ENCODE assay signal across 8 mouse cellular contexts in genomic region chr3:99140940-99141854, GRCm38 (mm10). TPM values are rescaled to one million over a fixed set of nuclear protein-coding genes. Genes with fewer than 3 reads are reported as not detected.
DNase-seq lines count a peak whose midpoint lies in the region; ATAC-seq and TF ChIP-seq lines count a peak whose summit lies in the region.

Wars2 (plus strand) TSS chr3:99141068.

- peak; percentile 94 for DNase-seq in 3T3-L1 (ENCODE audit: low read depth, low spot score)
- DNase-seq in adrenal gland, postnatal 4 days (ENCODE audit: low spot score in 2 of 2) = peak; percentile 74 to 87
- DNase-seq in embryonic facial prominence, embryonic 14.5 days (ENCODE audit: low spot score) = peak; percentile 97
- peak; percentile 93 to 95 for DNase-seq in heart, adult 2 months
- DNase-seq in kidney, adult 8-10 months = peak; percentile 94 to 96
- DNase-seq in spleen, postnatal 10 days (ENCODE audit: low spot score in 2 of 2) = peak; percentile 78 to 92

- peak within 1 kb of the TSS; percentile 70 for H3K9ac ChIP-seq in embryonic facial prominence, embryonic 14.5 days (ENCODE audit: low read depth, low read length)
- peak within 1 kb of the TSS; percentile 59 for H3K9ac ChIP-seq in heart, adult 2 months (ENCODE audit: low read depth, low read length)
- peak within 1 kb of the TSS; percentile 70 for H3K9ac ChIP-seq in limb, embryonic 13.5 days
- H3K9ac ChIP-seq in midbrain, embryonic 16.5 days (ENCODE audit: low read depth, low read length) = peak within 1 kb of the TSS; percentile 68

- TF ChIP-seq EP300 in heart, adult 2 months (IDR thresholded peaks at IDR 0.05; ENCODE audit: insufficient read depth, low read depth, low read length) = peak; percentile 78; the same call in 1 of the 2 replicates

- peak; percentile 70 for TF ChIP-seq POLR2A in heart, adult 2 months (IDR thresholded peaks at IDR 0.05; ENCODE audit: insufficient read depth, low read depth, low read length)

- H3K4me2 ChIP-seq in embryonic facial prominence, embryonic 14.5 days (ENCODE audit: low read depth, low read length) = peak within 1 kb of the TSS; percentile 78
- peak within 1 kb of the TSS; percentile 75 for H3K4me2 ChIP-seq in limb, embryonic 13.5 days (replicated peaks)
- peak within 1 kb of the TSS; percentile 74 for H3K4me2 ChIP-seq in midbrain, embryonic 16.5 days (ENCODE audit: low read length)

- peak; percentile 99 for ATAC-seq in embryonic facial prominence, embryonic 14.5 days (ENCODE audit: low read depth)
- peak; percentile 99 for ATAC-seq in limb, embryonic 13.5 days (ENCODE audit: low FRiP score, low read depth)
- ATAC-seq in midbrain, embryonic 16.5 days = peak; percentile 100

- no peaks in the 10 kb centered on the region for H3K27me3 ChIP-seq in embryonic facial prominence, embryonic 14.5 days (replicated peaks; ENCODE audit: control insufficient read depth, insufficient read depth, low read length)
- H3K27me3 ChIP-seq in heart, adult 2 months (ENCODE audit: control insufficient read depth, insufficient read depth, low read length) = no peaks in the 10 kb centered on the region
- no peaks in the 10 kb centered on the region for H3K27me3 ChIP-seq in limb, embryonic 13.5 days
- H3K27me3 ChIP-seq in midbrain, embryonic 16.5 days (ENCODE audit: control insufficient read depth, insufficient read depth, low read depth, low read length) = no peaks in the 10 kb centered on the region

- H3K36me3 ChIP-seq in embryonic facial prominence, embryonic 14.5 days (ENCODE audit: control insufficient read depth, insufficient read depth, low read length) = no peaks in the 10 kb centered on the region
- no peaks in the 10 kb centered on the region for H3K36me3 ChIP-seq in heart, adult 2 months (ENCODE audit: control insufficient read depth, insufficient read depth, low read length)
- no peaks in the 10 kb centered on the region for H3K36me3 ChIP-seq in limb, embryonic 13.5 days
- H3K36me3 ChIP-seq in midbrain, embryonic 16.5 days (ENCODE audit: control insufficient read depth, insufficient read depth, low read length) = no peaks in the 10 kb centered on the region

- intact Hi-C loops in heart, adult 2 months (cut with DNase I) = no loop called here

- no peaks in the 10 kb centered on the region for H3K79me2 ChIP-seq in heart, adult 2 months (replicated peaks; ENCODE audit: control insufficient read depth, insufficient read depth, low read length)

- H3K9me3 ChIP-seq in embryonic facial prominence, embryonic 14.5 days (ENCODE audit: control insufficient read depth, low read length) = no peaks in the 10 kb centered on the region
- H3K9me3 ChIP-seq in limb, embryonic 13.5 days = no peaks in the 10 kb centered on the region
- no peaks in the 10 kb centered on the region for H3K9me3 ChIP-seq in midbrain, embryonic 16.5 days (replicated peaks; ENCODE audit: control insufficient read depth, low read length, poor library complexity, severe bottlenecking)

- peak within 1 kb of the TSS; percentile 63 for H3K4me3 ChIP-seq in embryonic facial prominence, embryonic 14.5 days (ENCODE audit: low read depth, low read length)
- peak within 1 kb of the TSS; percentile 75 for H3K4me3 ChIP-seq in heart, adult 2 months
- H3K4me3 ChIP-seq in limb, embryonic 13.5 days = peak within 1 kb of the TSS; percentile 59
- H3K4me3 ChIP-seq in midbrain, embryonic 16.5 days (ENCODE audit: low read depth, low read length) = peak within 1 kb of the TSS; percentile 62

- TF ChIP-seq CTCF in heart, adult 2 months (IDR thresholded peaks at IDR 0.05) = peak; percentile 37

- peak within 1 kb of the TSS; percentile 96 for H3K27ac ChIP-seq in embryonic facial prominence, embryonic 14.5 days (replicated peaks; ENCODE audit: low read depth, low read length)
- H3K27ac ChIP-seq in heart, adult 2 months = peak within 1 kb of the TSS; percentile 96
- H3K27ac ChIP-seq in limb, embryonic 13.5 days = peak within 1 kb of the TSS; percentile 95
- peak within 1 kb of the TSS; percentile 94 for H3K27ac ChIP-seq in midbrain, embryonic 16.5 days (ENCODE audit: low read length)

- under 1% methylated on average over 55 of the region's 57 CpGs for WGBS in embryonic facial prominence, embryonic 14.5 days
- WGBS in heart, adult 2 months = 1% methylated on average over 57 of the region's 57 CpGs
- WGBS in limb, embryonic 13.5 days = under 1% methylated on average over 57 of the region's 57 CpGs
- WGBS in midbrain, embryonic 16.5 days = under 1% methylated on average over 57 of the region's 57 CpGs

- peaks cover 8% of the 10 kb centered on the region for H3K4me1 ChIP-seq in embryonic facial prominence, embryonic 14.5 days (ENCODE audit: control insufficient read depth, insufficient read depth, low read length)
- H3K4me1 ChIP-seq in heart, adult 2 months (ENCODE audit: control insufficient read depth, insufficient read depth, low read length) = no peaks in the 10 kb centered on the region
- H3K4me1 ChIP-seq in limb, embryonic 13.5 days = peaks cover 12% of the 10 kb centered on the region
- peaks cover 4% of the 10 kb centered on the region; the same call in 1 of the 2 replicates for H3K4me1 ChIP-seq in midbrain, embryonic 16.5 days (ENCODE audit: control insufficient read depth, insufficient read depth, low read length)

RNA-seq across cellular contexts. Expression of gene Wars2, which starts in this region (rescaled TPM):
- 10 to 100 TPM; 12.9 to 15.3 TPM for total RNA-seq in adrenal gland, postnatal 4 days (2021)
- polyA plus RNA-seq in embryonic facial prominence, embryonic 14.5 days (2014; fragmentation: Nextera tagmentation; extraction: Ambion mirVana) = 10.1 and 10.4 TPM in 2 replicates
- total RNA-seq in heart, adult 2 months (2021) = 1 to 10 TPM; 6.4 to 6.6 TPM
- polyA plus RNA-seq in heart, adult 2 months (2012; rRNA removed) = 3.5 and 4.3 TPM in 2 replicates
- polyA plus RNA-seq in limb, embryonic 13.5 days (2015; fragmentation: Nextera tagmentation; extraction: Ambion mirVana) = 8.8 and 9.8 TPM in 2 replicates
- 5.0 and 7.2 TPM in 2 replicates for polyA plus RNA-seq in midbrain, embryonic 16.5 days (2015; fragmentation: Nextera tagmentation; extraction: Ambion mirVana)

Comparison
In these comparisons a context has a peak if more than half of its experiments do, and no peak if none do; other contexts are left out.
1. Peak in every context shown above with its lines: DNase-seq, ATAC-seq, H3K4me3 ChIP-seq and H3K27ac ChIP-seq.